Mouse (Mus musculus): Measurements from ENCODE around the gene Olfr700.

- no peak for TF ChIP-seq CTCF (IDR thresholded peaks at IDR 0.05; ENCODE audit: low read depth)
- TF ChIP-seq EP300 (IDR thresholded peaks at IDR 0.05; ENCODE audit: low read depth): no peak
These were observed 7.1 kb upstream of the Olfr700 start for GRCm38 (mm10) chr7:106815775-106816174.
